Mouse (Mus musculus): Measurements from ENCODE around the gene Krt34.

The Krt34 gene

GRCm38 (mm10) chr11:100004846-100005245, 36.5 kb downstream of the Krt34 start:
- peak; percentile 68 for DNase-seq (ENCODE audit: low read depth, low spot score)

- DNase-seq (ENCODE audit: low read depth, low spot score) = no peak
Measured at GRCm38 (mm10) chr11:99999091-99999490, 42.3 kb downstream of the Krt34 start.

GRCm38 (mm10) chr11:99994384-99994661, 47.0 kb downstream of the Krt34 start:
- DNase-seq (ENCODE audit: low read depth, low spot score) = no peak

- DNase-seq (ENCODE audit: low read depth, low spot score) = peak; percentile 17
Measured at GRCm38 (mm10) chr11:99993620-99994383, 47.6 kb downstream of the Krt34 start, which contains the start of gene Krtap17-1. Gene Krtap17-1 (minus strand): TSS chr11:99993994.

GRCm38 (mm10) chr11:99990571-99990970, 50.8 kb downstream of the Krt34 start:
- DNase-seq (ENCODE audit: low read depth, low spot score) = no peak

- no peak for DNase-seq (ENCODE audit: low read depth, low spot score)
Measured at GRCm38 (mm10) chr11:99989881-99990405, 51.4 kb downstream of the Krt34 start.

- no peak for DNase-seq (ENCODE audit: low read depth, low spot score)
Measured at GRCm38 (mm10) chr11:99988530-99988929, 52.8 kb downstream of the Krt34 start.

Measured in ZHBTc4 (cell line).